Mouse (Mus musculus) midbrain, postnatal 0 days (tissue): Measurements from ENCODE around the gene Crip3. TPM values are rescaled to one million over a fixed set of nuclear protein-coding genes. Genes with fewer than 3 reads are reported as not detected.

Experiments used
- ATAC-seq: fragments of 200-750 bp; cut with Nextera tagmentation; 2 replicates; pipeline ENCODE4 v1.8.0; 2017; ENCODE audit warnings: moderate number of reproducible peaks, mild to moderate bottlenecking, moderate TSS enrichment, moderate library complexity; ENCODE audit not compliant: low FRiP score
- DNase-seq: peaks from one replicate; pipeline ENCODE4 v3.0.0-alpha.2; 2015; ENCODE audit warnings: low spot score
- H3K27ac ChIP-seq: fragments of 300-500 bp; sonication (generic); 2 replicates; pipeline ENCODE4 v1.5.1; 2014; ENCODE audit warnings: low read depth, mild to moderate bottlenecking, low read length, mixed read lengths
- H3K27me3 ChIP-seq: fragments of 300-500 bp; sonication (generic); 2 replicates; pipeline ENCODE4 v1.6.1; 2014; ENCODE audit warnings: low read length, control low read depth, mixed read lengths; ENCODE audit not compliant: insufficient read depth
- H3K36me3 ChIP-seq: fragments of 300-500 bp; sonication (generic); 2 replicates; pipeline ENCODE4 v1.6.1; 2014; ENCODE audit warnings: low read length, control low read depth, mixed read lengths; ENCODE audit not compliant: insufficient read depth
- H3K4me1 ChIP-seq: fragments of 300-500 bp; sonication (generic); 2 replicates; pipeline ENCODE4 v1.6.1; 2014; ENCODE audit warnings: mild to moderate bottlenecking, control low read depth, antibody characterized with exemption, low read length, mixed read lengths; ENCODE audit not compliant: insufficient read depth
- H3K4me2 ChIP-seq: fragments of 300-500 bp; sonication (generic); 2 replicates; pipeline ENCODE4 v1.6.1; 2014; ENCODE audit warnings: low read depth, mild to moderate bottlenecking, low read length, mixed read lengths; ENCODE audit not compliant: poor library complexity, severe bottlenecking
- H3K4me3 ChIP-seq: fragments of 300-500 bp; sonication (generic); 2 replicates; pipeline ENCODE4 v1.5.1; 2014; ENCODE audit warnings: low read depth, mild to moderate bottlenecking, low read length, moderate library complexity
- H3K9ac ChIP-seq: fragments of 300-500 bp; sonication (generic); replicated peaks from 2 replicates; pipeline ENCODE4 v1.6.1; 2014; ENCODE audit warnings: mild to moderate bottlenecking, low read length, moderate library complexity, mixed read lengths; ENCODE audit not compliant: poor library complexity, severe bottlenecking
- H3K9me3 ChIP-seq: fragments of 300-500 bp; sonication (generic); 2 replicates; pipeline ENCODE4 v1.6.1; 2016; ENCODE audit warnings: low read length, control low read depth
- CTCF ChIP-seq: IDR thresholded peaks from 2 replicates; pipeline ENCODE4 v1.5.1; 2016; ENCODE audit warnings: antibody characterized with exemption, mild to moderate bottlenecking
- WGBS: fragments of 180-500 bp; shearing (Covaris S2); extraction: QIAGEN DNeasy Blood & Tissue Kit; methylation state at CpG from one replicate; pipeline ENCODE4 v1.1.7; 2014; 5-methylcytosine and 5-hydroxymethylcytosine counted together
- polyA plus RNA-seq: library from polyadenylated mRNA; unstranded; fragments of >200 nt; fragmentation: Nextera tagmentation; extraction: Ambion mirVana; gene quantifications from 2 replicates; pipeline ENCODE4 v1.2.1, GENCODE M21; 2015
- total RNA-seq: library from RNA; depleted of rRNA; stranded (reverse); fragments of >200 nt; gene quantifications from 2 replicates; pipeline ENCODE4 v1.2.3, GENCODE M21; 2014; rRNA removed

The Crip3 gene
- total and polyA plus RNA-seq, 2 experiments from 2014 or later: 2.0 to 2.1 TPM

DNA sequence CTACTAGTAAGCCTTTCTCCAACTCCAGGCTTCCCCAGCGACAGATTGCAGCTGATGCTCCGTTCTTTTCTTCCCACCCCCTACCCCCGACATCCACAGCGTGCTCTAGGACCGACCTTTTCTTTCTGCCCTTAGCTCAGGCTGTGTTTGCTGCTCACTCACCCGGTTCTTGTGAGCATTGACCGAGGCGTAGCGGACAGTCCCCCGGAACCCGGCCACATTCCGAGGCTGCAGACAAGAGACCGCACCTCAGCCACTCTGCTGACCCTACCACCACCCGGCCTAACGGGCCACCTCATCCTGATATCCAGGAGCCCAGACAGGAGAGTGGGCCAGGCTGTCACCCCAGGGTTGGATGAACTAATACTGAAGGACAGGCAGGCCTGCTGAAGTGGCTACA is 48.6 kb downstream of the Crip3 start:
- whole genome bisulfite sequencing: 74% methylated on average over 15 of the region's 15 CpGs
- Histone ChIP-seq H3K4me2 (no peak overlapping the region), H3K36me3 (peaks cover 67% of the 10 kb centered on the region), H3K4me1 (no peaks in the 10 kb centered on the region), H3K27me3 (no peaks in the 10 kb centered on the region), H3K9me3 (no peaks in the 10 kb centered on the region), H3K9ac (no peak overlapping the region), H3K4me3 (no peak overlapping the region), H3K27ac (no peak overlapping the region)
- ATAC-seq: no peak
- TF ChIP-seq CTCF: no peak
- DNase-seq: no peak

Other genes starting within 250 kb of the Crip3 start
- 7.9 and 9.6 TPM in 2 replicates for gene Polh, start 226.3 kb upstream of the Crip3 start, total RNA-seq
- gene Polh, start 226.3 kb upstream of the Crip3 start, polyA plus RNA-seq: 4.2 and 4.5 TPM in 2 replicates
- 50.5 and 56.7 TPM in 2 replicates for gene Xpo5, start 226.1 kb upstream of the Crip3 start, total RNA-seq
- gene Xpo5, start 226.1 kb upstream of the Crip3 start, polyA plus RNA-seq: 23.6 and 24.0 TPM in 2 replicates
- 54.1 and 54.7 TPM in 2 replicates for gene Polr1c, start 180.9 kb upstream of the Crip3 start, total RNA-seq
- 55.5 and 59.2 TPM in 2 replicates for gene Polr1c, start 180.9 kb upstream of the Crip3 start, polyA plus RNA-seq
- 18.9 and 24.8 TPM in 2 replicates for gene Yipf3, start 180.8 kb upstream of the Crip3 start, total RNA-seq
- gene Yipf3, start 180.8 kb upstream of the Crip3 start, polyA plus RNA-seq: 70.6 and 77.4 TPM in 2 replicates
- 43.1 and 61.3 TPM in 2 replicates for gene Lrrc73, start 175.4 kb upstream of the Crip3 start, total RNA-seq
- 32.8 and 33.0 TPM in 2 replicates for gene Lrrc73, start 175.4 kb upstream of the Crip3 start, polyA plus RNA-seq
- 22.0 and 31.7 TPM in 2 replicates for gene Tjap1, start 145.9 kb upstream of the Crip3 start, total RNA-seq
- 18.6 and 19.5 TPM in 2 replicates for gene Tjap1, start 145.9 kb upstream of the Crip3 start, polyA plus RNA-seq
- gene Dlk2, start 131.5 kb upstream of the Crip3 start, total RNA-seq: 60.1 and 66.8 TPM in 2 replicates
- 22.9 and 28.0 TPM in 2 replicates for gene Dlk2, start 131.5 kb upstream of the Crip3 start, polyA plus RNA-seq
- 9.1 and 12.2 TPM in 2 replicates for gene Abcc10, start 100.6 kb upstream of the Crip3 start, total RNA-seq
- 8.4 and 9.3 TPM in 2 replicates for gene Abcc10, start 100.6 kb upstream of the Crip3 start, polyA plus RNA-seq
- 33.7 and 35.2 TPM in 2 replicates for gene Zfp318, start 45.2 kb upstream of the Crip3 start, total RNA-seq
- 21.8 and 25.0 TPM in 2 replicates for gene Zfp318, start 45.2 kb upstream of the Crip3 start, polyA plus RNA-seq
- gene Slc22a7, start 9.5 kb downstream of the Crip3 start, total RNA-seq: 0.93 TPM in 1 of 2 replicates, not detected in the other
- 0.20 TPM in 1 of 2 replicates, not detected in the other for gene Slc22a7, start 9.5 kb downstream of the Crip3 start, polyA plus RNA-seq
- gene Ttbk1, start 58.7 kb downstream of the Crip3 start, total RNA-seq: 46.8 and 50.1 TPM in 2 replicates
- 5.4 and 6.1 TPM in 2 replicates for gene Ttbk1, start 58.7 kb downstream of the Crip3 start, polyA plus RNA-seq
- 4.0 and 4.1 TPM in 2 replicates for gene Dnph1, start 67.8 kb downstream of the Crip3 start, total RNA-seq
- 10.2 and 10.4 TPM in 2 replicates for gene Dnph1, start 67.8 kb downstream of the Crip3 start, polyA plus RNA-seq
- 53.8 and 70.9 TPM in 2 replicates for gene Cul9, start 117.5 kb downstream of the Crip3 start, total RNA-seq
- gene Cul9, start 117.5 kb downstream of the Crip3 start, polyA plus RNA-seq: 13.6 and 16.7 TPM in 2 replicates
- gene Srf, start 127.2 kb downstream of the Crip3 start, total RNA-seq: 45.8 and 69.0 TPM in 2 replicates
- gene Srf, start 127.2 kb downstream of the Crip3 start, polyA plus RNA-seq: 2.6 and 3.3 TPM in 2 replicates
- gene Ptk7, start 200.6 kb downstream of the Crip3 start, total RNA-seq: 61.8 and 62.6 TPM in 2 replicates
- gene Ptk7, start 200.6 kb downstream of the Crip3 start, polyA plus RNA-seq: 22.5 and 22.9 TPM in 2 replicates
- 24.5 and 28.5 TPM in 2 replicates for gene Klc4, start 217.1 kb downstream of the Crip3 start, total RNA-seq
- 20.0 and 22.2 TPM in 2 replicates for gene Klc4, start 217.1 kb downstream of the Crip3 start, polyA plus RNA-seq
- gene Mrpl2, start 217.3 kb downstream of the Crip3 start, total RNA-seq: 46.7 and 47.4 TPM in 2 replicates
- 85.5 and 85.7 TPM in 2 replicates for gene Mrpl2, start 217.3 kb downstream of the Crip3 start, polyA plus RNA-seq
- 83.5 and 92.4 TPM in 2 replicates for gene Cul7, start 221.4 kb downstream of the Crip3 start, total RNA-seq
- gene Cul7, start 221.4 kb downstream of the Crip3 start, polyA plus RNA-seq: 26.2 and 26.6 TPM in 2 replicates
- gene Rrp36, start 245.4 kb downstream of the Crip3 start, total RNA-seq: 26.9 and 27.6 TPM in 2 replicates
- gene Rrp36, start 245.4 kb downstream of the Crip3 start, polyA plus RNA-seq: 47.1 and 52.2 TPM in 2 replicates
- gene Mea1, start 249.9 kb downstream of the Crip3 start, total RNA-seq: 130 and 171 TPM in 2 replicates
- gene Mea1, start 249.9 kb downstream of the Crip3 start, polyA plus RNA-seq: 314 and 362 TPM in 2 replicates